Mouse (Mus musculus) skeletal muscle tissue, postnatal 0 days (tissue): ENCODE results near the gene Smarcal1. TPM values are rescaled to one million over a fixed set of nuclear protein-coding genes. Genes with fewer than 3 reads are reported as not detected.

Source experiments
- polyA plus RNA-seq: library from polyadenylated mRNA; unstranded; fragments of >200 nt; fragmentation: Nextera tagmentation; extraction: Ambion mirVana; gene quantifications from 2 replicates; pipeline ENCODE4 v1.2.1, GENCODE M21; 2015

The Smarcal1 gene
- 10.9 and 13.1 TPM in 2 replicates for polyA plus RNA-seq

GRCm38 (mm10) chr1:72582947-72583731, at the start of gene Smarcal1:
Gene Smarcal1 (plus strand): TSS chr1:72583251.

DNA sequence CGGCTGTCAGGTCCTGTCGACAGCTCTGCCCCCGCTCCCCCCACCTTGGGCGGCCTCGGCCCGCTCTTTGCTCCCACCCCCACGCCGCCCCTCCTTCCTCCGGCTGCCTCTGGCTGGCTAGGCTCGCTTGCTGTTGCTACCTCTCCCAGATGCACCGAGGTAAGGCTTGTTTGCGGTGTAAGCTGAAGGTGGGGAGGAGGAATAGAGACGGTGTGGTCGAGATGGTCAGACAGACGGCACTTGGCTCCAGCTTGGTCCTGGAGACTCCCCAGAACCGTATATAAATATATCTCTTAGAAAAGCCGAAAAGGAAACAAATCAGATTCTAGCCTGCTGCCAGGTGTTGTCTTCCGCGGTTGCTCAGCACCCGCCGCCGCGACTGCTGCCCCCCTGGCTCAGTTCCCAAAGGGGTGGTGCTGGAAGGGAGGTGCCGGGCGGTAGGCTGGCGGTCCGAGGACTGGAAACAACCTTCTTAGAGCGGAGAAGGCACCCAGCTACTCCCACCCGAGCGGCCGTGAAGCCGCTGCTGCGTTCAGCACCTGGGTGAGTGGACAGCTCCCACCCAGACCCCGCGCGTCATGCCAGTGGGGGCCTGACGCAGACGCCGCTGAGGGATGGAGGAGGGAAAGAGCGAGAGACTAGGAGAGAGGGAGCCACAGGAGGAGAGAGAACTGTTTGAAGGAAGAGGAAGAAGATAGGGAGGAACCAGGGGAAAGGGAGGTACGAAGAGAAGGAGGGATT, 46.3 kb upstream of the Smarcal1 start, which contains the start of gene March4:
Gene March4, minus strand, starts transcription at position 320 of the 741 bp plus-strand sequence.

Other genes starting within 250 kb of the Smarcal1 start
- 0.02 and 0.03 TPM in 2 replicates for gene March4, start 46.3 kb upstream of the Smarcal1 start, polyA plus RNA-seq
- not detected in 2 replicates for gene Ankar, start 117.3 kb downstream of the Smarcal1 start, polyA plus RNA-seq
- 1,547 and 1,573 TPM in 2 replicates for gene Rpl37a, start 128.0 kb downstream of the Smarcal1 start, polyA plus RNA-seq
- gene Igfbp2, start 241.3 kb downstream of the Smarcal1 start, polyA plus RNA-seq, result 101 and 113 TPM in 2 replicates